Mouse (Mus musculus) liver, embryonic 13.5 days (tissue): ENCODE results near the gene Trp53i11. TPM values are rescaled to one million over a fixed set of nuclear protein-coding genes. Genes with fewer than 3 reads are reported as not detected.

Source experiments
- ATAC-seq: fragments of 200-750 bp; cut with Nextera tagmentation; 2 replicates; pipeline ENCODE4 v1.8.0; 2017; ENCODE audit warnings: low read depth, mild to moderate bottlenecking, moderate number of reproducible peaks, moderate library complexity
- DNase-seq: peaks from one replicate; pipeline ENCODE4 v3.0.0; 2022
- H3K27ac ChIP-seq: fragments of 300-500 bp; sonication (generic); 2 replicates; pipeline ENCODE4 v1.5.1; 2015; ENCODE audit warnings: moderate library complexity, mild to moderate bottlenecking, inconsistent platforms
- H3K27me3 ChIP-seq: fragments of 300-500 bp; sonication (generic); 2 replicates; pipeline ENCODE4 v1.6.1; 2015; ENCODE audit warnings: mild to moderate bottlenecking, inconsistent platforms
- H3K36me3 ChIP-seq: fragments of 300-500 bp; sonication (generic); 2 replicates; pipeline ENCODE4 v1.6.1; 2015; ENCODE audit warnings: mild to moderate bottlenecking, inconsistent platforms
- H3K4me1 ChIP-seq: fragments of 300-500 bp; sonication (generic); replicated peaks from 2 replicates; pipeline ENCODE4 v1.6.1; 2015; ENCODE audit warnings: inconsistent platforms
- H3K4me2 ChIP-seq: fragments of 300-500 bp; sonication (generic); 2 replicates; pipeline ENCODE4 v1.6.1; 2015; ENCODE audit warnings: inconsistent platforms, mild to moderate bottlenecking, moderate library complexity
- H3K4me3 ChIP-seq: fragments of 300-500 bp; sonication (generic); replicated peaks from 2 replicates; pipeline ENCODE4 v1.5.1; 2015; ENCODE audit warnings: mild to moderate bottlenecking, inconsistent platforms
- H3K9ac ChIP-seq: fragments of 300-500 bp; sonication (generic); 2 replicates; pipeline ENCODE4 v1.6.1; 2015; ENCODE audit warnings: mild to moderate bottlenecking, inconsistent platforms
- H3K9me3 ChIP-seq: fragments of 300-500 bp; sonication (generic); replicated peaks from 2 replicates; pipeline ENCODE4 v1.6.1; 2016; ENCODE audit warnings: inconsistent platforms
- WGBS: fragments of 180-500 bp; shearing (Covaris S2); methylation state at CpG from one replicate; pipeline ENCODE4 v1.1.7; 2015; ENCODE audit not compliant: insufficient replicate concordance; 5-methylcytosine and 5-hydroxymethylcytosine counted together
- polyA plus RNA-seq: library from polyadenylated mRNA; unstranded; fragments of >200 nt; fragmentation: Nextera tagmentation; extraction: Ambion mirVana; gene quantifications from 2 replicates; pipeline ENCODE4 v1.2.1, GENCODE M21; 2015

Gene Trp53i11
- polyA plus RNA-seq, 1 experiment from 2014 or later: 1.5 TPM

GRCm38 (mm10) chr2:93249058-93249457, 61.7 kb downstream of the Trp53i11 start:
- Histone ChIP-seq H3K9ac (no peak overlapping the region), H3K27me3 (no peaks in the 10 kb centered on the region), H3K27ac (no peak overlapping the region), H3K4me1 (no peaks in the 10 kb centered on the region), H3K4me2 (no peak overlapping the region), H3K9me3 (no peaks in the 10 kb centered on the region), H3K36me3 (no peaks in the 10 kb centered on the region), H3K4me3 (no peak overlapping the region)
- no peak for DNase-seq
- no peak for ATAC-seq
- 69% methylated on average over 6 of the region's 6 CpGs for WGBS

- no peak overlapping the region for H3K4me3 ChIP-seq
- DNase-seq: no peak
- H3K4me2 ChIP-seq: no peak overlapping the region
- WGBS: 73% methylated on average over 7 of the region's 7 CpGs
- no peaks in the 10 kb centered on the region for H3K9me3 ChIP-seq
- H3K27ac ChIP-seq: no peak overlapping the region
- no peaks in the 10 kb centered on the region for H3K4me1 ChIP-seq
- no peak overlapping the region for H3K9ac ChIP-seq
- no peaks in the 10 kb centered on the region for H3K27me3 ChIP-seq
- ATAC-seq: no peak
- H3K36me3 ChIP-seq: no peaks in the 10 kb centered on the region
Measured at GRCm38 (mm10) chr2:93250611-93251010, 63.3 kb downstream of the Trp53i11 start.

Other genes starting within 250 kb of the Trp53i11 start
- 3.7 and 4.2 TPM in 2 replicates for gene Prdm11, start 141.4 kb upstream of the Trp53i11 start, polyA plus RNA-seq
- 3.7 and 3.9 TPM in 2 replicates for gene Tspan18, start 147.0 kb downstream of the Trp53i11 start, polyA plus RNA-seq